Mouse (Mus musculus) CH12.LX (cell line): ENCODE data around the gene Ccl26. TPM values are rescaled to one million over a fixed set of nuclear protein-coding genes. Genes with fewer than 3 reads are reported as not detected.

Source experiments
- DNase-seq: peaks from one replicate; pipeline ENCODE4 v3.0.0-alpha.2; 2013; ENCODE audit errors: extremely low read depth
- H3K27ac ChIP-seq: 2 replicates; pipeline ENCODE4 v1.5.1; 2012; ENCODE audit warnings: low read depth, mild to moderate bottlenecking, control low read depth, moderate library complexity; ENCODE audit not compliant: insufficient read depth
- H3K27me3 ChIP-seq: replicated peaks from 2 replicates; pipeline ENCODE3; 2012; ENCODE audit warnings: inconsistent platforms
- H3K36me3 ChIP-seq, 2 experiments: replicated peaks in 1 of 2; 2 replicates each; pipeline versions ENCODE3 to v1.6.1; 2012; ENCODE audit warnings: inconsistent platforms in 1 of 2, low read length in 1 of 2, mild to moderate bottlenecking in 1 of 2, mixed read lengths in 1 of 2, moderate library complexity in 1 of 2; ENCODE audit not compliant: control insufficient read depth in 1 of 2, insufficient read depth in 1 of 2
- H3K4me1 ChIP-seq, 2 experiments: 2 replicates each; pipeline ENCODE4 v1.6.1; 2012; ENCODE audit warnings: inconsistent platforms in 1 of 2, moderate library complexity in 1 of 2; ENCODE audit not compliant: insufficient read depth in 2 of 2, control insufficient read depth in 1 of 2
- H3K4me2 ChIP-seq: 2 replicates; pipeline ENCODE4 v1.6.1; 2012; ENCODE audit warnings: low read depth, mild to moderate bottlenecking, control low read depth; ENCODE audit not compliant: poor library complexity, insufficient read depth, severe bottlenecking
- H3K4me3 ChIP-seq, 3 experiments: fragments of 150-350 bp in 1 of 3; sonication (generic) in 1 of 3; replicated peaks in 1 of 3; 2 replicates each; pipeline versions ENCODE3 to v1.5.1; 2011 to 2012; ENCODE audit warnings: low read depth in 2 of 3, low read length in 2 of 3, mild to moderate bottlenecking in 2 of 3, moderate library complexity in 2 of 3, control low read depth in 1 of 3, improper control_type of control experiment in 1 of 3, inconsistent platforms in 1 of 3, mixed read lengths in 1 of 3; ENCODE audit not compliant: poor library complexity in 1 of 3
- H3K79me2 ChIP-seq: replicated peaks from 2 replicates; pipeline ENCODE4 v1.6.1; 2012; ENCODE audit warnings: mild to moderate bottlenecking, moderate library complexity; ENCODE audit not compliant: control insufficient read depth, poor library complexity, insufficient read depth, severe bottlenecking; ENCODE audit errors: extremely low read depth
- H3K9ac ChIP-seq: 2 replicates; pipeline ENCODE4 v1.6.1; 2012; ENCODE audit warnings: low read depth, mild to moderate bottlenecking, control low read depth, moderate library complexity; ENCODE audit not compliant: insufficient read depth
- H3K9me3 ChIP-seq: replicated peaks from 2 replicates; pipeline ENCODE3; 2012; ENCODE audit warnings: low read length, inconsistent platforms, mixed read lengths
- CHD1 ChIP-seq: IDR thresholded peaks from 2 replicates; pipeline ENCODE4 v1.6.1; 2012; ENCODE audit warnings: low read depth, low read length, improper control_type of control experiment, inconsistent platforms
- CTCF ChIP-seq, 2 experiments: IDR thresholded peaks in 1 of 2; conservative IDR thresholded peaks in 1 of 2; 2 replicates each; pipeline ENCODE4 v1.5.1; 2011 to 2012; ENCODE audit warnings: low read depth in 2 of 2, low read length in 2 of 2, improper control_type of control experiment in 1 of 2, inconsistent platforms in 1 of 2, mild to moderate bottlenecking in 1 of 2, moderate library complexity in 1 of 2
- ELF1 ChIP-seq: IDR thresholded peaks from 2 replicates; pipeline ENCODE4 v1.6.1; 2014; ENCODE audit warnings: low read depth, mild to moderate bottlenecking, inconsistent platforms, low read length, improper control_type of control experiment
- EP300 ChIP-seq: IDR thresholded peaks from 2 replicates; pipeline ENCODE4 v1.6.1; 2011; ENCODE audit warnings: low read length, improper control_type of control experiment
- IRF4 ChIP-seq: IDR thresholded peaks from 2 replicates; pipeline ENCODE4 v1.6.1; 2014; ENCODE audit warnings: low read depth, mild to moderate bottlenecking, inconsistent platforms, low read length, improper control_type of control experiment
- JUN ChIP-seq: IDR thresholded peaks from 2 replicates; pipeline ENCODE4 v1.6.1; 2011; ENCODE audit warnings: low read depth, mild to moderate bottlenecking, low read length, improper control_type of control experiment, moderate library complexity; ENCODE audit not compliant: insufficient read depth
- JUND ChIP-seq: conservative IDR thresholded peaks from 2 replicates; pipeline ENCODE4 v1.6.1; 2011; ENCODE audit warnings: low read depth, low read length, improper control_type of control experiment
- KAT2A ChIP-seq: IDR thresholded peaks from 2 replicates; pipeline ENCODE4 v1.6.1; 2012; ENCODE audit warnings: low read length, improper control_type of control experiment, inconsistent platforms; ENCODE audit not compliant: insufficient replicate concordance
- MAFK ChIP-seq: IDR thresholded peaks from 2 replicates; pipeline ENCODE4 v1.6.1; 2011; ENCODE audit warnings: low read length, improper control_type of control experiment; ENCODE audit not compliant: insufficient replicate concordance
- MEF2A ChIP-seq: IDR thresholded peaks from 2 replicates; pipeline ENCODE4 v1.6.1; 2014; ENCODE audit warnings: low read depth, mild to moderate bottlenecking, inconsistent platforms, low read length, improper control_type of control experiment, borderline replicate concordance
- MXI1 ChIP-seq: IDR thresholded peaks from 2 replicates; pipeline ENCODE4 v1.6.1; 2011; ENCODE audit warnings: mild to moderate bottlenecking, low read depth, low read length, improper control_type of control experiment
- NELFE ChIP-seq: IDR thresholded peaks from 2 replicates; pipeline ENCODE4 v1.6.1; 2011; ENCODE audit warnings: low read depth, low read length, improper control_type of control experiment
- PAX5 ChIP-seq: IDR thresholded peaks from 2 replicates; pipeline ENCODE4 v1.6.1; 2012; ENCODE audit warnings: low read length, inconsistent platforms, mixed read lengths
- POLR2A ChIP-seq: IDR thresholded peaks from 2 replicates; pipeline ENCODE4 v1.6.1; 2011; ENCODE audit warnings: low read depth, mild to moderate bottlenecking, improper control_type of control experiment, low read length
- POLR2AphosphoS2 ChIP-seq: IDR thresholded peaks from 2 replicates; pipeline ENCODE4 v1.6.1; 2011; ENCODE audit warnings: low read depth, low read length, improper control_type of control experiment
- RCOR1 ChIP-seq: conservative IDR thresholded peaks from 2 replicates; pipeline ENCODE4 v1.6.1; 2012; ENCODE audit warnings: low read depth, mild to moderate bottlenecking, inconsistent platforms, low read length, improper control_type of control experiment
- UBTF ChIP-seq: IDR thresholded peaks from 2 replicates; pipeline ENCODE4 v1.6.1; 2012; ENCODE audit warnings: low read depth, mild to moderate bottlenecking, inconsistent platforms, low read length, improper control_type of control experiment, moderate library complexity
- USF1 ChIP-seq: IDR thresholded peaks from 2 replicates; pipeline ENCODE4 v1.6.1; 2014; ENCODE audit warnings: low read depth, mild to moderate bottlenecking, inconsistent platforms, low read length, improper control_type of control experiment
- ZMIZ1 ChIP-seq: IDR thresholded peaks from 2 replicates; pipeline ENCODE4 v1.6.1; 2012; ENCODE audit warnings: low read depth, mild to moderate bottlenecking, inconsistent platforms, low read length, improper control_type of control experiment
- dilution Hi-C: fragments of 300-500 bp; cut with MboI; formaldehyde crosslinking; loops from 2 replicates; pipeline ENCODE4 v1.14.3; 2020; ENCODE audit warnings: low sequenced_read_pairs; ENCODE audit not compliant: extremely low pct_unique_long_range_greater_than_20kb, extremely low pct_ligation_motif_present
- in situ Hi-C: fragments of 300-500 bp; cut with MboI; formaldehyde crosslinking; loops from 3 replicates; pipeline ENCODE4 v1.14.3; 2019; ENCODE audit warnings: low sequenced_read_pairs, low pct_ligation_motif_present, low pct_unique_long_range_greater_than_20kb, mixed read lengths
- polyA plus RNA-seq: library from polyadenylated mRNA; unstranded; fragments of >175 nt; gene quantifications from 2 replicates; pipeline ENCODE4 v1.2.1, GENCODE M21; 2012; ENCODE audit warnings: low read depth; ENCODE audit not compliant: insufficient read length
- total RNA-seq, 2 experiments: library from RNA; depleted of rRNA; stranded (reverse); fragments of 300-350 nt in 1 of 2; fragments of >200 nt in 1 of 2; gene quantifications; 2 replicates each; pipeline ENCODE4 v1.2.3; 2012 to 2014

Ccl26 gene
- total and polyA plus RNA-seq, 3 experiments = not detected

DNA sequence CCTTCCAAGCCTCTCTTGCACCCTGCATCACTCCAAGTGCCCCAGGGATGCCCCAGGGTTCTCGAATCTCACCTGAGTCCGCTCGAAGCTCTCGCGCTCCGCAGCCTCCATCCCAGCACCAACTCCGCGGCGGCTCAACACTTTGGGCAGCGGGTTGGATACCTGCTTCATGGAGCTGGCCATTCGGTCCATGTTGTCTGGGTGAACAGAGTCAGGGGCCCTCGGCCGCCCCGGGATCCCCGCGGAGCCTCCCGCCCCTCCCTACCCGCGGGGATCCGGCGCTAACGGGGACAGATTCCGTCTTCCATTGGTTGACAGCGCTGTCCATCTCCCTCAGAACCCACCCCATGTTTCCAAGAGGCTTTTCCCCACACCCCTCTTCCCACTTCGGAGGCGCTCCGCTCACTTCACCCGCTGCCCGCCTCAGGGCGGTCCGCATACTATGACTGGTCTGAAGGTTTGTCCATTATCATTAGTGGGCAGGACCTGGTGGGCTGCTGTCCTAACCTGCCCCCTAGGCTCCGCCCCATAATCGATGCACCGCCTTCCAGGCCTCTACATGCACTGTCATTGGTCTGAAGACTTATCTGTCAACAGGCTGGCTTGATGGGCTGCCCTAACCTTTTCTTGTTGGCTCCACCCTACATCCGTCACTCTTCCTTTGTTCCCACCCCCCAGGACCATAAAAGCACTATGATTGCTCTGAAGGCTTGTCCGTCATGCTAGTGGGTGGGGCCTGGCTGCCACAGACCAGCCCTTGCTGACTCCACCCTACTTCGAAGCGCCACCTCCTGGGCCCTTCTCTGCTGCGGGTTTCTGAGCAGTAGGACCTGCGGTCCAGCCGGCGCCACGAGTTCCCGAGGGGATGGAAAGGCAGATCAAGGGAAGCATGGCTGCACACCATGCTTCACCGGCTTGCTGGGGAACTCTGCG is 18.2 kb downstream of the Ccl26 start, which contains the start of gene Hip1 (continued):
- TF ChIP-seq CTCF (conservative IDR thresholded peaks at IDR 0.05 in 1 of 2, IDR thresholded peaks at IDR 0.05 in 1 of 2; ENCODE audit: low read depth in 2 of 2, low read length in 2 of 2) (peak in 1 of 2 experiments; percentile 52; a peak in 2 of 4 replicates), JUND (no peak; the same call in 1 of the 2 replicates), POLR2A (peak; percentile 51; the same call in 1 of the 2 replicates), MXI1 (no peak), EP300 (no peak), MAFK (no peak), USF1 (no peak), IRF4 (no peak), UBTF (no peak), ELF1 (peak; percentile 59), POLR2AphosphoS2 (no peak), JUN (no peak), ZMIZ1 (no peak; the same call in 1 of the 2 replicates)
- TF ChIP-seq, all 38 proteins: peak for 9

DNA sequence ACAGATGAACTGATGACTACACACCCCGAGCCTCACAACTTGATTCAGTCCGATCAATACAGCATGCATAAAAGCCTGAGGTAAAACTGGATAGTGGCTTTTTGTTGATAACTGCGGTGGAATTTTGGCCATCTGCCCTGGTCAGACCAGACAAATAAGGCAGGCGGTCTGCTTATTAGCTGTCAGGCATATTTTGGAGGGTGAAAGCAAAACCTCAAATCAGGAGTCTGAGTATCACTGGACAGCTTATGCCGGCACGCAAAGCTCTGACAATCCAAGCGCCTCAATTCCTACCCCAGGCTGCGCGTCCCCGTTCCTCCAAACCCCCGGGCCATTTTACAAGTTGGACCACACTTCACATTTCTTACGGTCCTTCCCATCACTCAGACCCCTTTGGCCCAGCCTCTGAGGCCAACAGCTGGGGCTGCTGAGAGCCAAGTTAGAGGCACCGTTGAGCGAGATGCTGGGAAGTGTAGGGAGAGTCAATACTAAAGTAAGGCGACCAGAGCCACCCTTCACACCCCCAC is 19.3 kb downstream of the Ccl26 start:
- peak overlapping the region; percentile 62 to 73 (median 66) for H3K4me3 ChIP-seq
- H3K9ac ChIP-seq = no peak overlapping the region; the same call in 1 of the 2 replicates
- no peak for TF ChIP-seq RCOR1
- no peak for TF ChIP-seq PAX5
- TF ChIP-seq MEF2A = no peak
- TF ChIP-seq USF1 = no peak
- no peak for TF ChIP-seq UBTF
- TF ChIP-seq CHD1 = no peak
- TF ChIP-seq KAT2A = no peak
- no peak for TF ChIP-seq ZMIZ1
- TF ChIP-seq ELF1 = no peak
- no peak for TF ChIP-seq NELFE
- in situ Hi-C loops (no loop called here), dilution Hi-C loops (no loop called here)
- peaks cover 2% of the 10 kb centered on the region for H3K27me3 ChIP-seq
- H3K79me2 ChIP-seq = no peaks in the 10 kb centered on the region
- H3K4me1 ChIP-seq = peaks cover 0 to 35% of the 10 kb centered on the region in 2 experiments; a peak in 3 of 4 replicates
- peak overlapping the region; percentile 53 for H3K4me2 ChIP-seq
- no peaks in the 10 kb centered on the region for H3K36me3 ChIP-seq
- no peak for DNase-seq
- H3K27ac ChIP-seq = no peak overlapping the region
- no peaks in the 10 kb centered on the region for H3K9me3 ChIP-seq
